Mouse (Mus musculus) small intestine, adult 2 months (tissue): ENCODE measurements at regions not wholly inside any gene's neighbourhood (a gene's known extent, or its start where the extent isn't known, plus 50 kb on each side); places are given as distances from the start of the nearest gene placed in this dataset.

Source experiments
- H3K27ac ChIP-seq: fragments of 200-500 bp; 2 replicates; pipeline ENCODE4 v1.5.1; 2012; ENCODE audit warnings: low read depth, low read length, control low read depth, inconsistent platforms; ENCODE audit not compliant: insufficient read depth
- H3K27me3 ChIP-seq: fragments of 200-500 bp; 2 replicates; pipeline ENCODE4 v1.6.1; 2012; ENCODE audit warnings: mild to moderate bottlenecking, moderate library complexity, low read length, inconsistent platforms; ENCODE audit not compliant: control insufficient read depth, insufficient read depth
- H3K36me3 ChIP-seq: fragments of 200-500 bp; 2 replicates; pipeline ENCODE4 v1.6.1; 2012; ENCODE audit warnings: mild to moderate bottlenecking, low read length, control low read depth, inconsistent platforms; ENCODE audit not compliant: control insufficient read depth, insufficient read depth
- H3K4me1 ChIP-seq: fragments of 200-500 bp; 2 replicates; pipeline ENCODE4 v1.6.1; 2012; ENCODE audit warnings: low read length, inconsistent platforms, mixed read lengths; ENCODE audit not compliant: control insufficient read depth, insufficient read depth, insufficient read length
- H3K4me3 ChIP-seq: fragments of 200-500 bp; 2 replicates; pipeline ENCODE4 v1.5.1; 2012; ENCODE audit warnings: low read depth, mild to moderate bottlenecking, control low read depth, inconsistent platforms, low read length, moderate library complexity
- CTCF ChIP-seq: fragments of 200-500 bp; IDR thresholded peaks from 2 replicates; pipeline ENCODE4 v1.5.1; 2012; ENCODE audit warnings: low read depth, mild to moderate bottlenecking, control low read depth, inconsistent platforms, low read length, moderate library complexity, mixed read lengths; ENCODE audit not compliant: insufficient replicate concordance, insufficient read length; ENCODE audit errors: extremely low read depth
- POLR2A ChIP-seq: fragments of 200-500 bp; IDR thresholded peaks from 2 replicates; pipeline ENCODE4 v1.6.1; 2012; ENCODE audit warnings: low read depth, mild to moderate bottlenecking, control low read depth, inconsistent platforms, low read length, moderate library complexity
- WGBS: fragments of 180-500 bp; shearing (Covaris S2); methylation state at CpG from one replicate; pipeline ENCODE4 v1.1.7; 2018; 5-methylcytosine and 5-hydroxymethylcytosine counted together

DNA sequence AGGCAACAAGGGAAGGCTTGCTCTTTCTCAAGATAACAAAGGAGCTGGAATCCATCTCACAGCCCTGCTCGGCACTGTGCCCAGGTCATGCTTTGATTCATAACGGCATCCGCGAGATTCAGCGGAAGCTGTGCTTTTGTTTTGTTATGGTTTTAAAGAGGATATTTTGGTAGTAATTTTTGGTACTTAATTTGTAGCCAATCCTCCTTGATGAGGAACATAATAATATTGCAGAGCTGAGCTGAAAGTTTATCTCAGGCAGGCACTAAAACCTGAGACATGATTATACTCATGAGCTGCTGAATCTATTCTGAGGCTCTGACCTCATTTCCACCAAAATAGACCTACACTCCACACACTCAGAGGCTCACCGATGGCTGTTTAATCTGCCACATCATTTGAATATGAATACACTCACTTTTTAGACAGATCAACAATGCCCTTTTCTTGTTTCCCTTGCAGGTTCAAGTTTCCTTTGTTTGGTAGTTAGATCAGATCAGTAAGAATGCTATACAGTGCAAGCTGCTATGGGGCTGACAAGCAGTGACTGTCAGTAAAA, 518.5 kb downstream of the Ptprc start:
- no peak overlapping the region for H3K27ac ChIP-seq
- TF ChIP-seq POLR2A: no peak
- TF ChIP-seq CTCF: no peak
- no peak overlapping the region for H3K4me3 ChIP-seq
- H3K27me3 ChIP-seq: no peaks in the 10 kb centered on the region
- no peaks in the 10 kb centered on the region for H3K36me3 ChIP-seq
- no peaks in the 10 kb centered on the region for H3K4me1 ChIP-seq
- WGBS: 60% methylated on average over 6 of the region's 6 CpGs

DNA sequence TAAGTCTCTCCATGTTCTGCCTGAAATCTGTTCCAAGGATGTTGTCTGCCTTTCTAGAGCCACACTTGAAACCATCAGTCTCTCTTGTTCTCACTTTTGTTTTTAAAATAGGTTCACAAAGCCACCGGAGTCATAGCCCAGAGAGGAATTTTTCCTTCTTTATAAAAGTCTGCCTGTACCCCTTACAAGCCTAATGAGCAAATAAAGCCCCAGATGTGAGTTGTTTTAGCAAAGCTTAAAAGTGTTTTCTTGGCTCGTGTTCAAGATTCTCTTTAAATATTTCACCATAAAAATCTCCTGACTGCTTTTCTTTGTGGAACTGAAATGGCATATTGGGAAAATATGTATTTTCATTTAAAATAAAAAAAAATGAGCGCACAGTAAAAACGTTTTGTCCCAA, 521.3 kb downstream of the Ptprc start:
- H3K4me3 ChIP-seq: no peak overlapping the region
- no peaks in the 10 kb centered on the region for H3K36me3 ChIP-seq
- TF ChIP-seq CTCF (no peak), POLR2A (no peak)
- no peaks in the 10 kb centered on the region for H3K4me1 ChIP-seq
- H3K27me3 ChIP-seq: no peaks in the 10 kb centered on the region
- no peak overlapping the region for H3K27ac ChIP-seq
- WGBS: 66% methylated on average over 4 of the region's 4 CpGs

DNA sequence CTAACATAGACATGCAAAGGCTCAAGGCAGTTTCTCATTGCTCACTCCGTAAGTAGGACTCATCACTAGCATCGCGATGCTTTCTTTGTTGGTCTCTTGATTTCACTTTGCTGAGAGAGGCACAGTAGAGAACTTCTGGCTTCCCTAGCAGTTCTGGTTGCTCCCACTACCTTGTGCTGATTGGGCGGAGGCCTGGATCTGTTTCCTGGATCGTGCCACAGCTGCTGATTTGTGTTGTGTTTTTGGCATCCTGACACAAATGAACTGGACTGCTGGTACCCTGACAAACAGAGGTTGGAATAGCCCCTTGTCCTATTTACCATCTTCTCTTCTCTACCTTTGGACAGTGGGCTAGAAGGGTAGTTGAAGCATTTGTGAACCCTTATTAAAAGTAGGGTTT, 522.0 kb downstream of the Ptprc start:
- no peaks in the 10 kb centered on the region for H3K36me3 ChIP-seq
- no peaks in the 10 kb centered on the region for H3K4me1 ChIP-seq
- no peak overlapping the region for H3K4me3 ChIP-seq
- no peak for TF ChIP-seq CTCF
- no peak for TF ChIP-seq POLR2A
- WGBS: 82% methylated on average over 5 of the region's 5 CpGs
- H3K27me3 ChIP-seq: no peaks in the 10 kb centered on the region
- H3K27ac ChIP-seq: no peak overlapping the region

DNA sequence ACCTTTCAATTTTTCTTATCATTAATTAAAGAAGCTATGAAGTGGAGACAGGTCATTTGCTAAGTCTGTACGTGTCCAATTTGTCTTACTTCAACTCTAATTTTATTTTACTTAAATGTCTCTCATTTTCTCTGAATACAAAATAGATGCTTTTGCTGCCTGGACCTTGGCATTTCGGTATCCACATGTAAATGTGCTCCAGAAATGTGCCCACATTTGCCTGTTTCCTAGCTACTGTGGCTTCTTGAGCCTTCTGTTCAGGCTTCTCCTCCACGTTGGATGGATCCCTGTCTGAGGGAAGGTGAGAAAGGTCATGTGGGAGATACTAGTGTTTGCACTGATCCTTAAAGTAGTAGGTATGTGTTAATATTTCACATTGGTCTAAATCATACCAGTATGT, 524.9 kb downstream of the Ptprc start:
- TF ChIP-seq CTCF (no peak), POLR2A (no peak)
- 55% methylated on average over 3 of the region's 3 CpGs for WGBS
- no peaks in the 10 kb centered on the region for H3K36me3 ChIP-seq
- H3K27ac ChIP-seq: no peak overlapping the region
- H3K4me3 ChIP-seq: no peak overlapping the region
- H3K4me1 ChIP-seq: no peaks in the 10 kb centered on the region
- no peaks in the 10 kb centered on the region for H3K27me3 ChIP-seq

DNA sequence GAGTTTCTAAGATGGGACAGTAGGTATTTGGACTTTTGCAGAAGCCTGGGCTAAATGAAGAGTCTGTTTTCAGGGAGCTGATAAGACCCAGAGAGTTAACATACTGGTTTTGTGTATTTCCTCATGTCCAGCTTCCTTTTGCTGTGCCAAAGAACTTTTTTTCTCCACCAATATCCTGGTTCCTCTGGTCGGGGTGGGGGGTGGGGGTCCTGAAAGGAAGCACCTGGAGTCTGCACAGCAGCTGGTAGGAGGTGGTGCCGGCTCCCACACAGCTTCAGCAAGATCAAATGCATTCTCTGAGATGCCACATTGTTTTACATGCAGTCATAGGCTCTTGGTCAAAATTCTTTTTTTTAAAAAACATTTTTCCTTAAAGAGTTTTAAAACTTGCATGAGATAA, 525.4 kb downstream of the Ptprc start:
- no peak overlapping the region for H3K27ac ChIP-seq
- TF ChIP-seq POLR2A: no peak
- TF ChIP-seq CTCF: no peak
- WGBS: 28% methylated on average over 2 of the region's 2 CpGs
- H3K36me3 ChIP-seq: no peaks in the 10 kb centered on the region
- no peak overlapping the region for H3K4me3 ChIP-seq
- no peaks in the 10 kb centered on the region for H3K4me1 ChIP-seq
- H3K27me3 ChIP-seq: no peaks in the 10 kb centered on the region

DNA sequence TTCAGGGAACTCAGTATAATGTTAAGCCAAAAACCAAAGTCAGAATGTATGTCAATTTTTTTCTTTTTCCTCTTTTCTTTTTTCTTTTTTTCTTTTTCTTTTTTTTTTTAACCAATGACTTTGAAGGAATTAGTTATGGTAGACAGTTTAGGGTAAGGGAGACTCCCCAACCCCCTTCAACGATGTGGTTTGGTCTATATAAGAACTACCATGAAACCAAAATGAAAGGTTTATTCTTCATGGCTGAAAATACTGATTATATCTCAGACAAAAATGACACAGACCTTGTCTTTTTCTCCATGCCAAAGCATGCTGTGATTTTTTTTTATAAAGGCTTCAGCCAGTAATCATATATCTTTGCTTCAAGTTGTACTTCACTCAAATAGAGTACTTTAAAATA, 526.7 kb downstream of the Ptprc start:
- Histone ChIP-seq H3K27ac (no peak overlapping the region), H3K4me1 (no peaks in the 10 kb centered on the region), H3K36me3 (no peaks in the 10 kb centered on the region), H3K4me3 (no peak overlapping the region), H3K27me3 (no peaks in the 10 kb centered on the region)
- 83% methylated on average over 1 of the region's 1 CpGs for WGBS
- TF ChIP-seq POLR2A: no peak
- no peak for TF ChIP-seq CTCF

DNA sequence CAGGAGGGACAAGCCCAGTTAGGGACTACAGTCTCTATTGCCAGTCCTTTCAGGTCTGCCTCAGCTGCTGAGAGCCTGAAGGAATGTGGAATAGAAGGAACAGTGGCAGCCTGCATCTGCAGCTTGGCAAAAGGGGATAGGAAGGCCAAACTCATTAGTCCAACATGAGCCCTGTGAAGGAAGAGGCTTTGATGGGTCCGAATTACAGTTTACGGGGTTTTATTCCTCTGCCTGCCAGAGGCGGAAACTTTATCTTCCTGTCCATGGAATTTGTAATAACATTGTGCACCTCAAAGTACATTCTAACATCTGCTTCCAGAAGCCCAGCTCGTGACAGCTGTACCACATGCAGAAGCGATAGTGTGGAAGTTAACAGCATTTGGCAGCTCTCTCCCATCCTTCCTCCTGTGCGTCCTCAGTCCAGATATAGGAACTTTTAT, 530.9 kb downstream of the Ptprc start:
- Histone ChIP-seq H3K36me3 (no peaks in the 10 kb centered on the region), H3K4me3 (no peak overlapping the region), H3K27me3 (no peaks in the 10 kb centered on the region), H3K27ac (no peak overlapping the region), H3K4me1 (no peaks in the 10 kb centered on the region)
- TF ChIP-seq CTCF: no peak
- no peak for TF ChIP-seq POLR2A
- 74% methylated on average over 6 of the region's 6 CpGs for WGBS

DNA sequence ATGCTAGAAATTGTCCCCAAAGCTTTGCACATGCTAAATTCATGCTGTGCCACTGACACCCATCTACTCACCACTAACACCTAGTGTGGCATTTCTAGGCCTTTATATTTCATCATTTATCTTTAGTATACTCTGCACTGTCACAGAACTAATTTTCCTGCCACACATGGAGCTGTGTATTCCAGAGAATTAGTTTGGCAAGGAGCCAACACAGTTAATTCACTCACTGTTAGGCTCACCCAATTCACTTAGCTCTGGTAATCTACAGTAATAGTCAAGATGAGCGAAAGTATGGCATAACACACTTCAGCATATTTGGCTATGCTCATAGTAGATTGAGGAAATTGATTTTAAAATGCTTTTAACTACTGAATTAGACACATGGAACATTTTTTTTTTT, 532.0 kb downstream of the Ptprc start:
- 66% methylated on average over 1 of the region's 1 CpGs for WGBS
- no peaks in the 10 kb centered on the region for H3K27me3 ChIP-seq
- TF ChIP-seq CTCF (no peak), POLR2A (no peak)
- H3K4me3 ChIP-seq: no peak overlapping the region
- H3K36me3 ChIP-seq: no peaks in the 10 kb centered on the region
- H3K4me1 ChIP-seq: no peaks in the 10 kb centered on the region
- no peak overlapping the region for H3K27ac ChIP-seq
